Mouse (Mus musculus): Measurements from ENCODE around the gene Cited4.
A peak's percentile ranks its signal among the peaks of the same experiment; 100 is the strongest.

The Cited4 gene

GRCm38 (mm10) chr4:120675640-120676039 lies 9.3 kb downstream of the Cited4 start:
- no peak for DNase-seq (ENCODE audit: extremely low read depth, insufficient read length, low spot score)

GRCm38 (mm10) chr4:120680953-120681352 lies 14.6 kb downstream of the Cited4 start:
- DNase-seq (ENCODE audit: extremely low read depth, insufficient read length, low spot score), result no peak

DNA sequence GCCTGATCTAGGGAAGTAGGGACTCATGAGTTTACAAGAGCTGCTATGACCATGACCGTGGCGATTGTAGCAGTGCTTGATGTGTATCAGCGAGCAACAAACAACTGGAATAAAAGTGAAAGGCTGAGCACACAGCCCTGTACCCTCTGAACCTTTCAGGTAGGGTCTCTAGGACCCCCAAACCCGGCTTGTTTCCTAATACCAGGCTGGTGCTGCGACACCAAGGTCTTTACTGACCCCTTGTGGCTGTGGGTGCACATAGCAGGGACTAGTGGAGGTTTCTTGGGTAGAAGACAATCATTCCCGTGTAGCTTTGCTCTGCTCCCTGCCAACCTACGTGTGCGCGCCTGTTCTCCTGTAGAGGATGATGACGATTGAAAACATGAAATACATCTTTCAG lies 15.8 kb downstream of the Cited4 start:
- peak; percentile 20 for DNase-seq (ENCODE audit: extremely low read depth, insufficient read length, low spot score)

DNA sequence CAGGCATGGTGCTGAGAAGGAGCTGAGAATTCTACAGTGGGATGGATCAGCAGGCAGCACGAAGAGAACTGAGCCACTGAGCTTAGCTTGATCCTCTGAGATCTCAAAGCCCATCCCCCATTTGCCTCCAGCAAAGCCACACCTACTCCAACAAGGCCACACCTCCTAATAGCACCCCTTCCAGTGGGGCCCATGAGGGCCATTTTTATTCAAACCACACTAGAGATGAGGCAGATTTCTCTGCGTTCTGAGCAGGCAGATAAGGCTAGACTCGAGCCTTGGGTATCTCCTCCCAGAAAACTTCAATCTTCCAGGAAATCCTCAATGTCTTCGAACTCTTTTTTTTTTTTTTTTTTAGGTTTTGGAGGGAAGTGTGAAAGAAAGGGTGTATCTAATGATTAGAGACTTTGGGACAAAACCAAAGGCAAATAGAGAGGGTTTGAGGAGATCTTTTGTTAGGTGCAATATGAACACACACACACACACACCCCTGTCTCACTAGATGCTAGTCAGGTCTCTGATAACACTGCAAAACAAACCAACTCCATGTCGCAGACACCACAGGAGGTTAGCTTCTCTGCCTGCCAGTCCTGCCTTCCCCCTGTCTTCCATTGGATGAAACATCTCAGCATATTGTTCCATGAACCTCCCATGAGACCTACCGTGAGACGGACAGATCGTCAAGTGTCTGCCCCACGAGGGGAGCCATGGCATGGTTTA lies 17.1 kb downstream of the Cited4 start:
- no peak for DNase-seq (ENCODE audit: extremely low read depth, insufficient read length, low spot score)

DNA sequence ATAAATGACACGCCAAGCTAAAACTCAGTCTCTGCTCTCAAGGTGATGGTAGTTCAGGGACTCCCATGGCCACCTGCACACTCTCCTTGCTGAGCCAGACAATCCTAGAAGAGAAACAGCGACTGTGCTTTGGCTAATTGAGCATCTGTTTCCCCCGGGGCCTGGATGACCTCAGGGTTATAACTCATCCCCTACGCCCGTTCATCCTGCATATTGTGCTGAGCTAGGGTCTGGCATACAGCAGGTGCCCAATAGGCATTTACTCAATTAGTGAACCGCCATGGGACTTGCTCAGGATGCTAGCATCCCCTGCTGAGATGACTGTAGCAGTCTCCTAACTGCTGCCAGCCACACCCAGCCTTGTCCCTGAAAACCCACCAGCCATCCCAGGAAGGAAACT lies 20.9 kb downstream of the Cited4 start:
- no peak for DNase-seq (ENCODE audit: extremely low read depth, insufficient read length, low spot score)

DNA sequence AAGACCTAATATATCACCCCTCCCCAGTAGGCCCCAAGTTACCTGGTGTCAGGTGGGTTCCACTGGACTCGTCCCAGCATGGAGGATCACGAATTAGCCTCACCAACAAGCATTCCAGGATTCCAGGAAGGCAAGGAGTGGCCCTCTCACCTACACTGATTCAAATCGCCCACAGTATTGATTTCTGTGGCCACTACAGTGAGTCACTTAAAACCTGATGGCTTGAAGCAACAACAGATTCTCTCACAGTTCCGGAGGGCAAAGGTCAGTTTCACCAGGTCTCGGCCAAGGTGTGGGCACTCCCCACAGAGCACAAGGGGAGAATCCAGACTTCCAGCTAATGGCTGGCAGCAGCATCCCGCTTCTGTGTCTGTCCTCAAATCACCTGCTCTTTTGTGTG lies 22.9 kb downstream of the Cited4 start:
- no peak for DNase-seq (ENCODE audit: extremely low read depth, insufficient read length, low spot score)

DNA sequence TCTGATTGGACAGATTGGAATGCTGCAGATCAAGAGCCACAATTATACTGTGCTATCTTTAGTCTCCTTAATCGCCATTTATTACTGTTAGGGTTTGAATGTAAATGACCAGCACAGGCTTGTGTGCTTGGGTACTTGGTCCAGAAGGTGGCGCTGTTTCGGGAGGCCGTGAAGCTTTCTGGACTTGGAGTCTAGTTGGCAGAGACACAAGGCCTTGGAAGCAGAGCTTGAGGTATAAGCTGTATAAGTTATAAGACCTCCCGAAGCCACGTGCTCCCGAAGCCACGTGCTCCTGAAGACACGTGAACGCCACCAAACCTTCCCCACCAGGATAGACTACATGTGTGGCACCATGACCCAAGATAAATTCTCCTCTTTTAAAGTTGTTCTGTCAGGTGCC lies 26.3 kb downstream of the Cited4 start:
- DNase-seq (ENCODE audit: extremely low read depth, insufficient read length, low spot score), result no peak

- DNase-seq (ENCODE audit: extremely low read depth, insufficient read length, low spot score), result no peak
These were observed 31.0 kb downstream of the Cited4 start for GRCm38 (mm10) chr4:120697353-120697752.

DNA sequence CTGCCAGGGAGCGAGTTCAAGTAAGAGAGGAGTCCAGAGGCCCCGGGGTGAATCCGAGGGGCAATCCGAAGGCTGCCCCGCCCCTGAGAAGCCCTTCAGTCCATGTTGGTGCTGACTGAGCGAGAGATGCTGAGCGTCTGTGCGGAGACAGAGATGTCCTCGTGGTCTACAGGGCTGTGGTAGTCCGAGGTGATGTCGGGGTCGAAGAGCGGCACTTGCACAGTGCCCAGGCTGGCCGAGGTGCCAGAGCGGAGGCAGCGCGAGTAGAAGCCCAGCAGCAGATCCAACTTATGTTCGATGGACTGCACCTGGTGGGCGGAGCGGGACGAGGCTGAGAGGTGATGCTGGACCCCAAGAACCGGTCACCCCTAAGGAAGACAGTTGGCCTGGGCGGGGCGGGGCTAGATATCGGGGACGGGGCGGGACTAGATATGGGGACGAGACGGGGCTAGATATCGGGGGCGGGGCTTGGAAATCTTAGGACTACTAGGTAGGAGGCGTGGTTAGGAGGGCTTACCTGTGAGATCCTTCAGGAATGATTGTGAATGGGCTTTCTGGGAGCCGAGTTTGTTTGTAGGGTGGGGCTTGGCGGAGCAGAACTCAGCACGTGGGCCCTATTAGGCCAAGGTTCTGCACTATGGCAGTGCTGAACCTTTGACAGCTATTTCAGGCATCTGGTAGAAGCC lies 31.6 kb downstream of the Cited4 start:
- DNase-seq (ENCODE audit: extremely low read depth, insufficient read length, low spot score), result no peak

DNA sequence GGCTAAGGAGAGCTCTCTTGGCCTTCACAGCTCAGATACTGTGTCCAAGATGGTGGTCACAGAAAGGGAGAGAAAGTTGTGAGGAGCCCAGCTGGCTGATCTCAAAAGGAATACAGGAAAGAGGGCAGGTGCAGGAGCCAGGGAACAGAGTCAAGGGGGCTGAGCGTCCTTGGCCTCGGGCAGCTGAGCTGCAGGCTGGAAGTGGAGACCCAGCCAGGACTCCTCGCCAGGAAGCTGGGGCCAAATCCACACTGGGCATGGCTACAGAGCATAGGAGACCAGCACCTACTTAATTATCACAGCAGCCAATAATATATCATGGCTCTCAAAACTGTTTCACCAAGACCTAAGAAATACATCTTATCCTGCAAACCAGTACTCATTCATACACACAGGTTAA lies 34.8 kb downstream of the Cited4 start:
- no peak for DNase-seq (ENCODE audit: extremely low read depth, insufficient read length, low spot score)

DNA sequence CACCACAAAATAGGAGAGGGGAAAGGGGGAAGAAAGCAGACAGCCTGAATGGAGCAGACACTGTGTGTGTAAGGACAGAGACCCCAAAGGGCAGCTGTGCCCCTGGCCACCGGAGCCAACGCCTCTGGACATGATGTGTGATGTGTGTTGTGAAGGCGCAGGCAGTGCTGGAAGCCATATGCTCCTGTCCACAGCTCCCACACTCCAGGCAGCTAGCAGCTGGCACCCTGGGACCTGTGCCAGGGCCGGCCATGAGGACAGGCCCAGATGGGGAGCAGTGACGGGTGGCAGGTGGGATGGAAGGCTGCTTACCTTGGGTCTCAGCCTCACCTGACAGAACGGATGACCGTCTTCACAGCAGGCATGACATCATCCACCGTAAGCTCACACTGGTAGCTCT lies 35.7 kb downstream of the Cited4 start:
- DNase-seq (ENCODE audit: extremely low read depth, insufficient read length, low spot score), result no peak

DNA sequence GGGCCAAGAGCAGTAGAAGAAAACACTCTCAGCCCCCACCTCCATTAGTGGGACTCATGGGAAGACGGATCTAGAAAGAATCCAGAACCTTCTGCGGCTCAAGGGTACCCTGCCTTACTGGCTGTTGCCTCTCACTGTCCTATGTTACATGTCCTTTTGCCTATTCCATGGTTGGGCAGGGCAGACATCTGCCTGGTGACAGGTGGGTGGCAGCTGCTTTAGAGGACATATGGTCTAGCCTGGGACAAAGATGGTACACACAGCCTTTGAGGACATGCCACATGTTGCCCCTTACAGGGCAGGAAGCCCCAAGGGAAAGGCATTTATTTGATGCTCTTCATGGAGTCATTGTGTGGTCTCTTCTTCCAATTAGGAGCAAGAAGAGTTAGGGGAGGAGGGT lies 36.1 kb downstream of the Cited4 start:
- DNase-seq (ENCODE audit: extremely low read depth, insufficient read length, low spot score), result no peak

- no peak for DNase-seq (ENCODE audit: extremely low read depth, insufficient read length, low spot score)
These were observed 45.9 kb downstream of the Cited4 start for GRCm38 (mm10) chr4:120712236-120712635.

- DNase-seq (ENCODE audit: extremely low read depth, insufficient read length, low spot score), result no peak
These were observed 46.6 kb downstream of the Cited4 start for GRCm38 (mm10) chr4:120713021-120713420.

- DNase-seq (ENCODE audit: extremely low read depth, insufficient read length, low spot score), result no peak
These were observed 47.6 kb downstream of the Cited4 start for GRCm38 (mm10) chr4:120713856-120714497.

- no peak for DNase-seq (ENCODE audit: extremely low read depth, insufficient read length, low spot score)
These were observed 49.8 kb downstream of the Cited4 start for GRCm38 (mm10) chr4:120716141-120716571.

GRCm38 (mm10) chr4:120716765-120717164 lies 50.4 kb downstream of the Cited4 start:
- DNase-seq (ENCODE audit: extremely low read depth, insufficient read length, low spot score), result no peak
